Mouse (Mus musculus): Measurements from ENCODE around the gene Tbc1d14. TPM values are rescaled to one million over a fixed set of nuclear protein-coding genes. Genes with fewer than 3 reads are reported as not detected.

The Tbc1d14 gene
- polyA plus RNA-seq (2016; fragmentation: Nextera tagmentation; extraction: Ambion mirVana), result 57.3 TPM in 2 replicates

DNA sequence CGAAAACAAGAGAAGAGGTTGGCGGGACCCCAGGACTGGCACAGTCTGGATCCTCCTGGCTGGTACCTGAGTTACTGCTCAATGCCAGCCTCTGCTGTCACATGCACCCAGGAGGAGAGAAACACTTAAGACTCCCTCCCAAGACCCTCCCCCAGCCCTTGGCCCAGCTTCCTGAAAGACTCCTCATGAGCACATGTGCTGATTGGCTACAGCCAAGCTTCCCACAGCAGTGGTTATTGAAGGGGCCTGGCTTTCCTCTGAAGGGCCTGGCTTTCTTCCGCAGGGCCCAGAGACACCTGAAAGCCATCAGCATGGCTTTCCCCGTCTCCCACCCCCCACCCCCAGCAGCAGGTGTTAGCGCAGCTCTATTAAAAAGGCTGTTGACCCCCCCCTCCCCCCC is at the start of gene Tbc1d14:
Gene Tbc1d14 (minus strand): TSS at position 101 of the 400 bp plus-strand sequence.
- Histone ChIP-seq H3K4me2 (replicated peaks) (no peak within 1 kb of the TSS), H3K27me3 (replicated peaks) (no peaks in the 10 kb centered on the region), H3K4me1 (no peaks in the 10 kb centered on the region), H3K4me3 (no peak within 1 kb of the TSS), H3K36me3 (no peaks in the 10 kb centered on the region), H3K9me3 (no peaks in the 10 kb centered on the region), H3K9ac (no peak within 1 kb of the TSS), H3K27ac (no peak within 1 kb of the TSS)
- no peak for ATAC-seq (ENCODE audit: low FRiP score, low read depth)
- 85% methylated on average over 5 of the region's 5 CpGs for WGBS

DNA sequence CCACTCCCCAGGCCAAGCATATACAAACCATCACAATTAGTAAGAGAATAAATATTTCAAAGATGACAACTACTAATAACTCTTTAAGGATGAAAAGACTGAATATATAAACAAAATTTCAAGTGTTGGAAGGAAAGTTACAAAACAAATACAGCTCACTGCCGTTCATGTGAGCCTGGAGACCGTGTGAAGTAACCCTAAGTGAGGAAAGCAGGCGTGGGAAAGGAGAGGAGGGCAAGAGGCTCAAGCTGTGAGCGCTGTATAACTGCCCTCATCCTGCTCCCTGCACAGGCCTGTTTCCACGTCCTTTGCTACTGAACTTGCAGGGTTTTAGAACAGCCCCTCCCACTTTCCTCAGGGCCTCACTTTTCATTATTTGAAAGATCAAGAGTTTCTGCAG is 32.5 kb upstream of the Tbc1d14 start:
- peaks cover 20% of the 10 kb centered on the region for H3K36me3 ChIP-seq
- H3K9ac ChIP-seq, result no peak overlapping the region
- H3K27ac ChIP-seq, result no peak overlapping the region
- no peaks in the 10 kb centered on the region for H3K27me3 ChIP-seq (replicated peaks)
- H3K9me3 ChIP-seq, result no peaks in the 10 kb centered on the region
- H3K4me3 ChIP-seq, result no peak overlapping the region
- no peak overlapping the region for H3K4me2 ChIP-seq (replicated peaks)
- no peak for ATAC-seq (ENCODE audit: low FRiP score, low read depth)
- WGBS, result 82% methylated on average over 5 of the region's 5 CpGs
- H3K4me1 ChIP-seq, result 0 out of 2 replicates have a peak, but pooled peaks cover 4% of the 10 kb centered on the region

DNA sequence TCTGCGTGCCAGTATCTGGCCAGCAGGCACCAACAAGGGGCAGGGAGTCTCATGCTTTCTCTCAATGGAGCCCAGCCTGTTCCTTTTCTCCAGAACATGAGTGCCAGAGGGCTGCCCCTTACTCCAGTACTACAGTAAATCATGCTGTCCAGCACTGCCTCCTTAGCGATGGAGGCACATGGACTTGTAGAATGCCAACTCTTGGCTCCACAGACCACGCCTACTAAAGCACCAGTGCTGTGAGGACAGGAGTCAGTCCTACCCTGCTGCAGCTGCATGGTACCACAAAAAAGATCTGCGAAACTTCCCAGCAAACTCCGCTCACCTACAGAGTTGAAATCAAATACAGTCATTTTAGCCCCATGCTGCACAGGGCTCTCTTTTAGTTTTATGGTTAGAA is 30.6 kb upstream of the Tbc1d14 start:
- H3K27ac ChIP-seq, result no peak overlapping the region
- H3K36me3 ChIP-seq, result peaks cover 15% of the 10 kb centered on the region
- H3K4me2 ChIP-seq (replicated peaks), result no peak overlapping the region
- no peaks in the 10 kb centered on the region for H3K27me3 ChIP-seq (replicated peaks)
- WGBS, result 86% methylated on average over 5 of the region's 5 CpGs
- H3K4me3 ChIP-seq, result no peak overlapping the region
- no peak for ATAC-seq (ENCODE audit: low FRiP score, low read depth)
- H3K9me3 ChIP-seq, result no peaks in the 10 kb centered on the region
- 0 out of 2 replicates have a peak, but pooled peaks cover 4% of the 10 kb centered on the region for H3K4me1 ChIP-seq
- no peak overlapping the region for H3K9ac ChIP-seq

DNA sequence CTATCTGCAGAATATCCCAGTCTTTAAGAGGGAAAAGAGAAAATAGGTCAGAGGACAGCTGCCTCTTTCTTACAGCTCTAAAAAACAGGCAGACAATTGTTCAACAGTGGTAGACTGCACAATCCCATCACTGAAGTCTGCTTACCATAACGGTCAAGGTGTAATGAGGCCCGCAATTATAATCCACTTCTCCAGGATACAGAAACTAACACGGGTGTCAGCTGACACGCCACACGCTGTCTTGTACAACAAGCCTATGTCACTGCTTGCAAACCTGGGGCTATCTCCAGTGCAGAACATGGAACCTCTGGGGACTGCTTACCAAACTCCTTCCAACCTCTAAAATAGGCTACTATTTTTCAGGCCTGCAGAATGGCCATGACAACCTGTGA is 28.0 kb upstream of the Tbc1d14 start:
- H3K9me3 ChIP-seq, result no peaks in the 10 kb centered on the region
- H3K9ac ChIP-seq, result no peak overlapping the region
- no peak overlapping the region for H3K4me2 ChIP-seq (replicated peaks)
- no peak overlapping the region for H3K27ac ChIP-seq
- no peak overlapping the region for H3K4me3 ChIP-seq
- 0 out of 2 replicates have a peak, but pooled peaks cover 3% of the 10 kb centered on the region for H3K4me1 ChIP-seq
- H3K27me3 ChIP-seq (replicated peaks), result no peaks in the 10 kb centered on the region
- ATAC-seq (ENCODE audit: low FRiP score, low read depth), result no peak
- H3K36me3 ChIP-seq, result peaks cover 25% of the 10 kb centered on the region
- 77% methylated on average over 5 of the region's 5 CpGs for WGBS

DNA sequence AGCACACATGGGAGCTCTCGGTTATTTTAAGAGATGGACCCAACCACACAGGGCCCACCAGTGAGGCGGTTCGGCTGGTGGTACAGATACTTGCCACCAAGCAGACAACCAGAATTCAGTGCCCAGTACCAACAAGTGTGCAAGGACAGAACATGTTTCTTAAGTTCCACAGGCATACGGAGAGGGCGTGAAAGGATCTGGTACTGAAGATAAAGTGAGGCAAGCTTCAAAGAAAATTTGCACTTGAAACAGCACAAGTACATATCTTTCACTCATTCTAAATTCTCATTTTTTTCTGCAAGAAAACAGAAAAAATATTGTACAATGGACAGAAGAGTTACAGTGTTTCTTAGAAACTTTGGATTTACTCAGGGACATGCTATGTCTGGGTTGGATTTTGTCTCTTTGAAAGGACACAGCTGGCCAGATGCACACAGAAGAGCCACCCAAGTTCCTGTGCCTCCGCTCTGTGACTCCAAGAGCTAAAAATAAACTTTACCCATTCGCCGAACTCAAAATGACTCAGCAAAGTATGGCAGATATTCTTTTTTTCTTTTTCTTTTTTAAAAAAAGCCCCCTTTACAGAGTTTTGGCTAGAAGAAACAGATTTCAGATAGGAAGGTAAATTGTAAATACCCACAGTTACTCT is 27.5 kb upstream of the Tbc1d14 start:
- no peak overlapping the region for H3K4me2 ChIP-seq (replicated peaks)
- no peaks in the 10 kb centered on the region for H3K9me3 ChIP-seq
- H3K36me3 ChIP-seq, result peaks cover 31% of the 10 kb centered on the region
- H3K27me3 ChIP-seq (replicated peaks), result no peaks in the 10 kb centered on the region
- no peak for ATAC-seq (ENCODE audit: low FRiP score, low read depth)
- no peaks in the 10 kb centered on the region for H3K4me1 ChIP-seq
- WGBS, result 92% methylated on average over 8 of the region's 8 CpGs
- no peak overlapping the region for H3K4me3 ChIP-seq
- no peak overlapping the region for H3K9ac ChIP-seq
- no peak overlapping the region for H3K27ac ChIP-seq

DNA sequence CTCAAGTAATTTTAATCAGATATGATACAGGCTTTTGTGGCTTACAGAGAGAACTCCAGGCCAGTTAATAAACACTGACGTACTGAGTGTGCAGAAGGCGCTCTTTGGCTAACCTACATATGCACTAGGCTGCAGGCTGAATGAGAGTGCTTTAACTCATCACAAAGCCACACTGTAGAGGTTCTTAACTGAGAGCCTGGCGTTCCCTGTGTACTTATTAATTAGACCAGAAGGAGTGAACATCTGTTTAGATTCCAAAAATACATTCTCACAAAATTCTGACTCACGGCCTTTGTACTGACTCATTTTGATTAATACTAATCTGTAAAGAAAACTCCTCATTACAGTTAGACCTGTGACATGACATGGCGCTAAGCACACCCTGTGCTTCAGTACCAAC is 25.8 kb upstream of the Tbc1d14 start:
- no peak overlapping the region for H3K4me3 ChIP-seq
- no peak overlapping the region for H3K9ac ChIP-seq
- H3K27me3 ChIP-seq (replicated peaks), result no peaks in the 10 kb centered on the region
- no peaks in the 10 kb centered on the region for H3K9me3 ChIP-seq
- no peak overlapping the region for H3K4me2 ChIP-seq (replicated peaks)
- no peaks in the 10 kb centered on the region for H3K4me1 ChIP-seq
- H3K27ac ChIP-seq, result no peak overlapping the region
- ATAC-seq (ENCODE audit: low FRiP score, low read depth), result no peak
- peaks cover 46% of the 10 kb centered on the region for H3K36me3 ChIP-seq
- whole genome bisulfite sequencing, result 94% methylated on average over 5 of the region's 5 CpGs

DNA sequence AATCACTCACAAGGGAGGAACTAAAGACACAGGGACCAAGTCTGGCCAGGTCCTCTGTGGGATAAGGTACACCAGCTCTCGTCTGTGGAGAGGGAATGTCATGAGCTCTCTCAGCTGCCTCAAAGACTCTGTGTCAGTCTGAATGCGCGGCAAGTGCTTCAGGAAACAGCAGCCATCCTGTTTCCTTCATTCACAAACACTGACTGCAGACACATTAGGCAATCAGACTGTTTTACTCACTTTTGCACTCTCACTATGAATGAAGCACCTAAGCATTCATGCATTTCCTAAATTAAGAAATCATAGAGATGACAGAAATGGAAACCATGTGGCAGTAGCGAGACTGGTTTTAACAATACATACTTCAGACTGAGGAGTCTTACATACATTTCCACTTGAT is 25.3 kb upstream of the Tbc1d14 start:
- H3K4me1 ChIP-seq, result no peaks in the 10 kb centered on the region
- ATAC-seq (ENCODE audit: low FRiP score, low read depth), result no peak
- peaks cover 51% of the 10 kb centered on the region for H3K36me3 ChIP-seq
- no peak overlapping the region for H3K27ac ChIP-seq
- H3K27me3 ChIP-seq (replicated peaks), result no peaks in the 10 kb centered on the region
- no peak overlapping the region for H3K9ac ChIP-seq
- H3K4me3 ChIP-seq, result no peak overlapping the region
- H3K4me2 ChIP-seq (replicated peaks), result no peak overlapping the region
- no peaks in the 10 kb centered on the region for H3K9me3 ChIP-seq
- WGBS, result 84% methylated on average over 4 of the region's 4 CpGs

DNA sequence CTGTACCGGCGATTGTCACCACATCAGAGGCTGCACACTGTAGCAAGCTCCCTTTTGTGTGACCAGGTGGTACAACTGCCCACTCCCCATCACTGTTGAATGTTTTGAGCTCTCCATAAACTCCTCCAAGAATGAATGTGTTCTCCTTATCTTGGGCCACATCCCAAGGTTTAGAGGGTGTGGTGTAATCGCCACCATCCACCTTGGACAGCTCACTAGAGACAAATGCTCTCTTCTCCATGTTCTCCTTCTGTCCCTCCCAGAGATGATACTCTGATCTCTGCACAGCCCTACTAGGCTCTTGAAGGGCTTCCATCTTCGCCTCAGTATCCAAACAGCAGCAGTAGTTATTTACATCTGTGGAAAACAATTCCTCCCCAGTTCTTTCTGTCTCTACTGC is 21.0 kb upstream of the Tbc1d14 start:
- H3K9ac ChIP-seq, result no peak overlapping the region
- H3K27me3 ChIP-seq (replicated peaks), result no peaks in the 10 kb centered on the region
- H3K4me1 ChIP-seq, result no peaks in the 10 kb centered on the region
- 74% methylated on average over 4 of the region's 4 CpGs for WGBS
- peaks cover 75% of the 10 kb centered on the region for H3K36me3 ChIP-seq
- no peaks in the 10 kb centered on the region for H3K9me3 ChIP-seq
- H3K27ac ChIP-seq, result no peak overlapping the region
- no peak overlapping the region for H3K4me3 ChIP-seq
- H3K4me2 ChIP-seq (replicated peaks), result no peak overlapping the region
- ATAC-seq (ENCODE audit: low FRiP score, low read depth), result no peak

DNA sequence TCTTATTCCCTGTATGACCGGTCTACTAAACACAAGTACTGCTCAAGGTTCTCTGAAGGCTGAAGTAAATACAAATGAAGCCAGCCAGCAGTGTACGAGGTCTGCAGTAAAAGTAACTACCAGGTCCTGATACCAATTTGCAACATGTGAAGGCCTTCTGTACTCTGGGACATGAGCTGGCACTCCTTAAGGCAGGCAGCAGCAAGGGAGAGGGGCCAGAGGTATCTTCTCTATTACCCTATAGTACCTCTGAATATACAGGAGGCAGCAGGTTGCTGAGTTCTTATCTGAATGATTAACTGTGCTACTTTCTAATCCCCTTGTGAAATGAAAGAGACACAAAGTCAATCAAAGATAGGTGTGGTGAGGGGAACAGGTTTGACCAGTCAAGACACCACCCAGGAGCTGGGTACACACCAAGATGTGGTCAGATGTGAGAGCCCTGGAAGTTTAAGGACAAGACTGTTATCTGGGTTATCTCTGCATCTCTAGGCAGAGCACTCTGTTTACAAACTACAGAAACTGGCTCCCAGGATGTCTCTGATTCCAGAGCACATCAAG is 15.9 kb upstream of the Tbc1d14 start:
- WGBS, result 98% methylated on average over 2 of the region's 2 CpGs
- H3K9ac ChIP-seq, result no peak overlapping the region
- peaks cover 69% of the 10 kb centered on the region for H3K36me3 ChIP-seq
- no peaks in the 10 kb centered on the region for H3K27me3 ChIP-seq (replicated peaks)
- no peak overlapping the region for H3K4me3 ChIP-seq
- H3K4me1 ChIP-seq, result no peaks in the 10 kb centered on the region
- no peak overlapping the region for H3K27ac ChIP-seq
- ATAC-seq (ENCODE audit: low FRiP score, low read depth), result no peak
- no peak overlapping the region for H3K4me2 ChIP-seq (replicated peaks)
- H3K9me3 ChIP-seq, result no peaks in the 10 kb centered on the region

DNA sequence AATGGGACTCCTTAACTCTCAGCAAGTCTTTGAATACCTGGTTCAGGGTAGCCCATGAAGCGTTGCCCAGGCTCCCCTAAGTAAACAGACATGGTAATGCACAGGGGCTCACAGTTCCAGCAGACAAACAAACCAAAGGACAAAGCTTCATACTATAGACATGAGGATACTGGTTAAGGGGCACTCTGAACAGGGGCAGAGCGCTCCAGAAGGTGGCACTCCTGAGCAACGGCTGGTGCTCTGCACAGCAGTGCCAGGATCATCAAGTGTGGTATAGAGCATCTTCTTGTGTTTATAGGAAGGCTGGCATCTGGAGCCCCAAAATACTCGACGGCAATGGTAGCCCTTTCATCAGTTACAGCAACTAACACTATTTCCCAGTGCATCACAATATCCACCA is 10.0 kb upstream of the Tbc1d14 start:
- Histone ChIP-seq H3K9ac (no peak overlapping the region), H3K9me3 (no peaks in the 10 kb centered on the region), H3K4me3 (no peak overlapping the region), H3K36me3 (peaks cover 85% of the 10 kb centered on the region), H3K4me2 (replicated peaks) (no peak overlapping the region), H3K4me1 (no peaks in the 10 kb centered on the region), H3K27ac (no peak overlapping the region), H3K27me3 (replicated peaks) (no peaks in the 10 kb centered on the region)
- ATAC-seq (ENCODE audit: low FRiP score, low read depth), result no peak
- WGBS, result 84% methylated on average over 5 of the region's 5 CpGs

DNA sequence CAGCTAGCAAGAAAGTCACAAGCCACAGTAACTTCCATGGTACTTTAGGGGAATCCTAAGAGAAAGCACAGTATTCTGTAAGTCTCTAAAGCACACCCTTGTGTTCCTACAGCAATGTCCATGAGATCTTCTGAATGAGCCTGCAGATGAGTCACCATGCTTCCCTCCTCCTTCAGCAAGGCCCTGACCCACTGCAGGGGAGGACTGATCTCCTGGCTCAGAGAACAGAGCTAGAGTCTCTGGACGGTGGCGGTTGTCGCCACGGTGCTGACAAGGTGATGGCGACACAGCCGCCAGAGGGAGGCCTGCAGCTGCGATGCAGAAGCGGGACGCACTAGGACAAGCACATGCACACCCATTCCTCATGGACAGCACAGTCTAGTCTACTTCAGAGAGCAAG is 9.0 kb upstream of the Tbc1d14 start:
- no peak for ATAC-seq (ENCODE audit: low FRiP score, low read depth)
- H3K4me2 ChIP-seq (replicated peaks), result no peak overlapping the region
- H3K4me3 ChIP-seq, result no peak overlapping the region
- H3K4me1 ChIP-seq, result no peaks in the 10 kb centered on the region
- H3K36me3 ChIP-seq, result peaks cover 82% of the 10 kb centered on the region
- WGBS, result 97% methylated on average over 9 of the region's 9 CpGs
- H3K9me3 ChIP-seq, result no peaks in the 10 kb centered on the region
- H3K27me3 ChIP-seq (replicated peaks), result no peaks in the 10 kb centered on the region
- no peak overlapping the region for H3K9ac ChIP-seq
- no peak overlapping the region for H3K27ac ChIP-seq

DNA sequence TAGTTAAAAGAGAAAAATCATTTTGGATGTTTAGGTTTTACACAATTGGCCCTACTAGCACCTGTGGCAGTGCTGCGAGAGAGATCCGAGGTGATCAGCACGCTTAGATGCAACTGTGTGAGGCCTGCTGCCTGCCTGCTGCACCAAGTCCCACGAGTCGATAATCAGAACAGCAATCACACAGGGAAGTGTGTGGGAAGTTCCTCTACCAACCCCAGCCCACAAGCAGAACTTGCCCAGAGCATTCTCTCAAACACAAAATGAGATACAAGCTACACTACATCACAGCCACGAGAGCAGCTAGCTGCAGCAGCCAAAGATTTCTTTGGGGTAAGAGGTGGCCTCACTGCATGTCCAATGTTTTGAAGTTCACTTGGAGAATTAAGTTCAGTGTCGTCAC is 8.4 kb upstream of the Tbc1d14 start:
- Histone ChIP-seq H3K4me1 (no peaks in the 10 kb centered on the region), H3K27me3 (replicated peaks) (no peaks in the 10 kb centered on the region), H3K9ac (no peak overlapping the region), H3K4me3 (no peak overlapping the region), H3K4me2 (replicated peaks) (no peak overlapping the region), H3K9me3 (no peaks in the 10 kb centered on the region), H3K27ac (no peak overlapping the region), H3K36me3 (peaks cover 76% of the 10 kb centered on the region)
- ATAC-seq (ENCODE audit: low FRiP score, low read depth), result no peak
- WGBS, result 93% methylated on average over 7 of the region's 7 CpGs

DNA sequence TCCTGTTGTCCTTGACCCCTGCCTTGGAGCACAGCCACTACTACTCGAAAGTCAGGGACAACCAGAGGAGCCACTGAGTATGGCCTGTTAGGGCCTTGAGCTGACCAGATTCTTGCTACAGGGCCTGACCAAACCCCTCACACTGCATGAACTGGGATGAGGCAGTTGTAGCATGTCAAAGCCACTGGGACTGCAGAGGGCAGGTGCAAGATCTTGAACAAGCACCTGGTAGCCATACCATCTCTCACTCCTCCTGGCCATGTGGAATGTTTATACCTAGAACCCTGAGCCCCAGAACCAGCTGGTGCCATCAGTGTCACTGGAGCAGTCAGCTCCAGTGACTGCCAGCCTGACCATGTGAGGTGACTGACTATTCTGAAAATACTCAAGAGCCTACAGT is 5.8 kb upstream of the Tbc1d14 start:
- no peaks in the 10 kb centered on the region for H3K4me1 ChIP-seq
- no peak overlapping the region for H3K4me3 ChIP-seq
- no peaks in the 10 kb centered on the region for H3K27me3 ChIP-seq (replicated peaks)
- peaks cover 51% of the 10 kb centered on the region for H3K36me3 ChIP-seq
- no peak overlapping the region for H3K9ac ChIP-seq
- 85% methylated on average over 1 of the region's 1 CpGs for WGBS
- ATAC-seq (ENCODE audit: low FRiP score, low read depth), result no peak
- H3K4me2 ChIP-seq (replicated peaks), result no peak overlapping the region
- no peaks in the 10 kb centered on the region for H3K9me3 ChIP-seq
- H3K27ac ChIP-seq, result no peak overlapping the region
